Comparison of ENCODE assay signal across 8 mouse cellular contexts in genomic region chr7:27447419-27448286, GRCm38 (mm10). TPM values are rescaled to one million over a fixed set of nuclear protein-coding genes. Genes with fewer than 3 reads are reported as not detected.
DNase-seq lines count a peak whose midpoint lies in the region; ATAC-seq and TF ChIP-seq lines count a peak whose summit lies in the region.

Gene Sptbn4, minus strand, starts transcription at chr7:27447686.
Gene Blvrb, plus strand, starts transcription at chr7:27447978.

- no peak for TF ChIP-seq RAD21 in MEL (IDR thresholded peaks at IDR 0.05; ENCODE audit: low read depth, low read length)

- TF ChIP-seq CTCF in MEL (IDR thresholded peaks at IDR 0.05 in 2 of 3, conservative IDR thresholded peaks at IDR 0.05 in 1 of 3; ENCODE audit: control insufficient read depth in 1 of 3, insufficient read depth in 1 of 3, low read depth in 2 of 3, low read length in 3 of 3, poor library complexity in 1 of 3, severe bottlenecking in 1 of 3), result peak in 1 of 3 experiments; percentile 14; a peak in 1 of 6 replicates
- peak; percentile 40; the same call in 1 of the 2 replicates for TF ChIP-seq CTCF in cerebellum, adult 2 months (IDR thresholded peaks at IDR 0.05; ENCODE audit: borderline replicate concordance, insufficient read depth, low read depth, low read length)
- TF ChIP-seq CTCF in forebrain, postnatal 0 days (IDR thresholded peaks at IDR 0.05; ENCODE audit: low read depth), result peak; percentile 57

- peak; percentile 83 to 89 for TF ChIP-seq POLR2A in MEL (IDR thresholded peaks at IDR 0.05; ENCODE audit: control insufficient read depth in 1 of 2, insufficient read depth in 1 of 2, low read depth in 1 of 2, low read length in 2 of 2, poor library complexity in 1 of 2)
- peak; percentile 61; the same call in 1 of the 2 replicates for TF ChIP-seq POLR2A in cerebellum, adult 2 months (IDR thresholded peaks at IDR 0.05; ENCODE audit: borderline replicate concordance, insufficient read depth, low read length)

- ATAC-seq in forebrain, postnatal 0 days, result peak; percentile 92
- peak; percentile 96 for ATAC-seq in lung, embryonic 15.5 days (ENCODE audit: borderline replicate concordance, extremely low read depth, low FRiP score, low TSS enrichment)

- peak within 1 kb of the TSS; percentile 97 for H3K27ac ChIP-seq in MEL (ENCODE audit: control insufficient read depth, low read depth, low read length)
- peak within 1 kb of the TSS; percentile 14 for H3K27ac ChIP-seq in cerebellum, adult 2 months (ENCODE audit: insufficient read depth, low read length)
- H3K27ac ChIP-seq in forebrain, postnatal 0 days (ENCODE audit: low read depth, low read length), result peak within 1 kb of the TSS; percentile 75
- peak within 1 kb of the TSS; percentile 8 for H3K27ac ChIP-seq in lung, embryonic 15.5 days

- H3K9ac ChIP-seq in MEL (ENCODE audit: control insufficient read depth, low read depth, low read length, poor library complexity, severe bottlenecking), result peak within 1 kb of the TSS; percentile 78
- H3K9ac ChIP-seq in forebrain, postnatal 0 days, result peak within 1 kb of the TSS; percentile 76
- H3K9ac ChIP-seq in lung, embryonic 15.5 days, result peak within 1 kb of the TSS; percentile 58

- DNase-seq in MEL (ENCODE audit: low read depth, low spot score), result peak; percentile 100
- peak; percentile 95 to 99 for DNase-seq in cerebellum, adult 2 months
- DNase-seq in forebrain, postnatal 0 days, result peak; percentile 97
- peak; percentile 98 for DNase-seq in heart, postnatal 4 days
- peak; percentile 96 to 99 for DNase-seq in layer of hippocampus, adult 8-10 months (ENCODE audit: low spot score in 2 of 2)
- peak; percentile 99 for DNase-seq in ovary, adult 18-20 months (ENCODE audit: low spot score)
- peak; percentile 99 for DNase-seq in thymus, postnatal 0 days (ENCODE audit: low spot score)

- H3K4me1 ChIP-seq in MEL (ENCODE audit: control insufficient read depth in 1 of 2, insufficient read depth in 2 of 2, low read length in 2 of 2), result peaks cover 4 to 23% of the 10 kb centered on the region in 2 experiments
- peaks cover 5% of the 10 kb centered on the region; the same call in 1 of the 2 replicates for H3K4me1 ChIP-seq in cerebellum, adult 2 months (ENCODE audit: control insufficient read depth, insufficient read depth, low read length)
- no peaks in the 10 kb centered on the region for H3K4me1 ChIP-seq in forebrain, postnatal 0 days (ENCODE audit: insufficient read depth)
- peaks cover 22% of the 10 kb centered on the region for H3K4me1 ChIP-seq in lung, embryonic 15.5 days

- H3K4me3 ChIP-seq in MEL (ENCODE audit: control insufficient read depth in 1 of 2, insufficient read depth in 1 of 2, low read depth in 2 of 2, low read length in 2 of 2), result peak within 1 kb of the TSS; percentile 76 to 94
- H3K4me3 ChIP-seq in cerebellum, adult 2 months (replicated peaks; ENCODE audit: insufficient read depth, low read depth, low read length), result peak within 1 kb of the TSS; percentile 80
- peak within 1 kb of the TSS; percentile 63 for H3K4me3 ChIP-seq in forebrain, postnatal 0 days (ENCODE audit: low read depth, low read length)
- H3K4me3 ChIP-seq in lung, embryonic 15.5 days, result peak within 1 kb of the TSS; percentile 55

- peaks cover 2 to 4% of the 10 kb centered on the region in 2 experiments; a peak in 3 of 4 replicates for H3K27me3 ChIP-seq in MEL (ENCODE audit: control insufficient read depth in 1 of 2, insufficient read depth in 2 of 2, low read length in 2 of 2)
- no peaks in the 10 kb centered on the region for H3K27me3 ChIP-seq in cerebellum, adult 2 months (ENCODE audit: control insufficient read depth, insufficient read depth, low read length)
- no peaks in the 10 kb centered on the region for H3K27me3 ChIP-seq in forebrain, postnatal 0 days (ENCODE audit: insufficient read depth, low read length)
- peaks cover 33% of the 10 kb centered on the region for H3K27me3 ChIP-seq in lung, embryonic 15.5 days

- peaks cover 0 to 22% of the 10 kb centered on the region in 2 experiments; a peak in 2 of 4 replicates for H3K36me3 ChIP-seq in MEL (ENCODE audit: control insufficient read depth in 1 of 2, insufficient read depth in 2 of 2, low read length in 2 of 2)
- no peaks in the 10 kb centered on the region for H3K36me3 ChIP-seq in forebrain, postnatal 0 days (ENCODE audit: insufficient read depth)
- H3K36me3 ChIP-seq in lung, embryonic 15.5 days, result no peaks in the 10 kb centered on the region

- no peak for TF ChIP-seq EP300 in MEL (IDR thresholded peaks at IDR 0.05; ENCODE audit: low read depth in 1 of 2, low read length in 2 of 2)

- no peaks in the 10 kb centered on the region for H3K9me3 ChIP-seq in MEL (replicated peaks; ENCODE audit: insufficient read depth, low read length)
- no peaks in the 10 kb centered on the region for H3K9me3 ChIP-seq in forebrain, postnatal 0 days (ENCODE audit: low read length)
- no peaks in the 10 kb centered on the region for H3K9me3 ChIP-seq in lung, embryonic 15.5 days

- peak within 1 kb of the TSS; percentile 83 for H3K4me2 ChIP-seq in forebrain, postnatal 0 days (ENCODE audit: low read depth)
- peak within 1 kb of the TSS; percentile 99 for H3K4me2 ChIP-seq in lung, embryonic 15.5 days

- H3K79me2 ChIP-seq in MEL (ENCODE audit: control insufficient read depth, insufficient read depth, low read length, poor library complexity), result peaks cover 18% of the 10 kb centered on the region

- 1% methylated on average over 54 of the region's 54 CpGs for WGBS in cerebellum, adult 2 months
- 2% methylated on average over 54 of the region's 54 CpGs for WGBS in forebrain, postnatal 0 days
- WGBS in lung, embryonic 15.5 days, result under 1% methylated on average over 54 of the region's 54 CpGs

TF ChIP-seq in MEL, 35 proteins besides CTCF, POLR2A, EP300 and RAD21 (continues in another document):
- no peak for TF ChIP-seq TAL1 (IDR thresholded peaks at IDR 0.05; ENCODE audit: low read length)
- TF ChIP-seq HCFC1 (IDR thresholded peaks at IDR 0.05; ENCODE audit: low read depth, low read length), result no peak; the same call in 1 of the 2 replicates
- peak; percentile 30; the same call in 1 of the 2 replicates for TF ChIP-seq ETS1 (IDR thresholded peaks at IDR 0.05; ENCODE audit: low read depth, low read length)
- TF ChIP-seq NELFE (IDR thresholded peaks at IDR 0.05; ENCODE audit: low read depth, low read length), result peak; percentile 77
- TF ChIP-seq ZKSCAN1 (IDR thresholded peaks at IDR 0.05; ENCODE audit: low read depth, low read length), result no peak
- no peak for TF ChIP-seq CHD1 (IDR thresholded peaks at IDR 0.05; ENCODE audit: low read depth, low read length)
- no peak for TF ChIP-seq SMC3 (IDR thresholded peaks at IDR 0.05; ENCODE audit: low read depth, low read length)
- TF ChIP-seq USF1 (IDR thresholded peaks at IDR 0.05; ENCODE audit: low read depth, low read length), result peak; percentile 27
- no peak for TF ChIP-seq TBP (IDR thresholded peaks at IDR 0.05; ENCODE audit: low read depth, low read length)
- TF ChIP-seq MAFK (IDR thresholded peaks at IDR 0.05; ENCODE audit: borderline replicate concordance, low read depth, low read length), result no peak
- TF ChIP-seq KAT2A (conservative IDR thresholded peaks at IDR 0.05; ENCODE audit: low read depth, low read length), result no peak
- no peak for TF ChIP-seq ZC3H11A (IDR thresholded peaks at IDR 0.05; ENCODE audit: low read depth, low read length)
- peak; percentile 73 for TF ChIP-seq MXI1 (IDR thresholded peaks at IDR 0.05; ENCODE audit: low read depth, low read length)
- TF ChIP-seq RCOR1 (IDR thresholded peaks at IDR 0.05; ENCODE audit: low read depth, low read length), result no peak
- no peak for TF ChIP-seq POLR2AphosphoS5 (IDR thresholded peaks at IDR 0.05; ENCODE audit: borderline replicate concordance, low read depth, low read length)
- no peak for TF ChIP-seq MEF2A (IDR thresholded peaks at IDR 0.05; ENCODE audit: extremely low read depth, insufficient replicate concordance, low read depth, low read length, poor library complexity, severe bottlenecking)
- TF ChIP-seq MAZ (IDR thresholded peaks at IDR 0.05; ENCODE audit: low read depth, low read length), result peak; percentile 61; the same call in 1 of the 2 replicates
- peak; percentile 70 for TF ChIP-seq MAX (IDR thresholded peaks at IDR 0.05; ENCODE audit: low read length)
- TF ChIP-seq CHD2 (IDR thresholded peaks at IDR 0.05; ENCODE audit: low read length), result no peak
- TF ChIP-seq E2F4 (IDR thresholded peaks at IDR 0.05; ENCODE audit: borderline replicate concordance, low read depth, low read length), result no peak; the same call in 1 of the 2 replicates
- TF ChIP-seq JUND (IDR thresholded peaks at IDR 0.05; ENCODE audit: low read depth, low read length), result no peak
- TF ChIP-seq UBTF (IDR thresholded peaks at IDR 0.05; ENCODE audit: borderline replicate concordance, insufficient read depth, low read depth, low read length), result no peak
- TF ChIP-seq BHLHE40 (IDR thresholded peaks at IDR 0.05; ENCODE audit: borderline replicate concordance, low read depth, low read length), result no peak

RNA-seq across cellular contexts. Expression of gene Sptbn4, which starts in this region (rescaled TPM):
- total RNA-seq in MEL (2012; rRNA removed), result 0.19 and 0.36 TPM in 2 replicates
- polyA plus RNA-seq in MEL (2012; ENCODE audit: insufficient read depth in 1 of 2, insufficient read length in 2 of 2, low read depth in 1 of 2, low replicate concordance in 2 of 2, missing spikeins in 1 of 2), result under 1 TPM in 1 of 2 experiments, not detected in 1; 0.68 TPM
- 171 and 177 TPM in 2 replicates for polyA plus RNA-seq in cerebellum, adult 2 months (2012; rRNA removed)
- 18.8 and 22.3 TPM in 2 replicates for total RNA-seq in forebrain, postnatal 0 days (2014; rRNA removed)
- 2.5 and 3.8 TPM in 2 replicates for polyA plus RNA-seq in forebrain, postnatal 0 days (2015; fragmentation: Nextera tagmentation; extraction: Ambion mirVana)
- total RNA-seq in heart, postnatal 4 days (2021), result under 1 TPM; 0.32 to 0.50 TPM
- 100 to 1,000 TPM; 116 to 147 (median 135) TPM for total RNA-seq in layer of hippocampus, adult 8-10 months (2022)
- polyA plus RNA-seq in lung, embryonic 15.5 days (2015; fragmentation: Nextera tagmentation; extraction: Ambion mirVana), result 0.21 and 0.33 TPM in 2 replicates
- 0.09 and 0.10 TPM in 2 replicates for polyA plus RNA-seq in thymus, postnatal 0 days (2015; fragmentation: Nextera tagmentation; extraction: Ambion mirVana)

RNA-seq across cellular contexts. Expression of gene Blvrb, which starts in this region (rescaled TPM):
- 183 and 245 TPM in 2 replicates for total RNA-seq in MEL (2012; rRNA removed)
- polyA plus RNA-seq in MEL (2012; ENCODE audit: insufficient read depth in 1 of 2, insufficient read length in 2 of 2, low read depth in 1 of 2, low replicate concordance in 2 of 2, missing spikeins in 1 of 2), result 100 to 1,000 TPM in 1 of 2 experiments, not detected in 1; 210 TPM
- 24.2 and 25.2 TPM in 2 replicates for polyA plus RNA-seq in cerebellum, adult 2 months (2012; rRNA removed)
- 11.6 and 14.3 TPM in 2 replicates for total RNA-seq in forebrain, postnatal 0 days (2014; rRNA removed)
- 16.3 and 18.9 TPM in 2 replicates for polyA plus RNA-seq in forebrain, postnatal 0 days (2015; fragmentation: Nextera tagmentation; extraction: Ambion mirVana)
- total RNA-seq in heart, postnatal 4 days (2021), result 10 to 100 TPM; 36.3 to 44.5 TPM
- 10 to 100 TPM; 14.6 to 21.6 (median 20.1) TPM for total RNA-seq in layer of hippocampus, adult 8-10 months (2022)
- polyA plus RNA-seq in lung, embryonic 15.5 days (2015; fragmentation: Nextera tagmentation; extraction: Ambion mirVana), result 58.8 and 68.5 TPM in 2 replicates
- polyA plus RNA-seq in thymus, postnatal 0 days (2015; fragmentation: Nextera tagmentation; extraction: Ambion mirVana), result 26.0 and 27.6 TPM in 2 replicates

Comparison
In these comparisons a context has a peak if more than half of its experiments do, and no peak if none do; other contexts are left out.
1. Peak in every context shown above with its lines: DNase-seq, ATAC-seq, H3K4me3 ChIP-seq and H3K27ac ChIP-seq.
2. RNA of gene Sptbn4 (total RNA-seq): 116 to 147 TPM in layer of hippocampus, adult 8-10 months and 18.8 to 22.3 TPM in forebrain, postnatal 0 days; 0.32 to 0.50 TPM in heart, postnatal 4 days and 0.19 to 0.36 TPM in MEL; every median in the first group is over 10 times any median in the second.
3. RNA of gene Sptbn4 (polyA plus RNA-seq): 171 to 177 TPM in cerebellum, adult 2 months; 2.5 to 3.8 TPM in forebrain, postnatal 0 days, 0.68 TPM in MEL, 0.21 to 0.33 TPM in lung, embryonic 15.5 days and 0.09 to 0.10 TPM in thymus, postnatal 0 days; every median in the first group is over 10 times any median in the second.
4. H3K27ac ChIP-seq: peak in every context shown above with its lines; median percentile 97 in MEL; 75 in forebrain, postnatal 0 days; 14 in cerebellum, adult 2 months; 8 in lung, embryonic 15.5 days.